Mouse (Mus musculus): ENCODE measurements at regions not wholly inside any gene's neighbourhood (a gene's known extent, or its start where the extent isn't known, plus 50 kb on each side); places are given as distances from the start of the nearest gene placed in this dataset.
A peak's percentile ranks its signal among the peaks of the same experiment; 100 is the strongest.

GRCm38 (mm10) chr2:137969156-137969555 is 287.2 kb upstream of the Btbd3 start:
- no peak for DNase-seq

- no peak for DNase-seq
Observed at GRCm38 (mm10) chr2:137966460-137967076, 289.8 kb upstream of the Btbd3 start.

- DNase-seq = no peak
Observed at GRCm38 (mm10) chr2:137954830-137955229, 301.5 kb upstream of the Btbd3 start.

DNA sequence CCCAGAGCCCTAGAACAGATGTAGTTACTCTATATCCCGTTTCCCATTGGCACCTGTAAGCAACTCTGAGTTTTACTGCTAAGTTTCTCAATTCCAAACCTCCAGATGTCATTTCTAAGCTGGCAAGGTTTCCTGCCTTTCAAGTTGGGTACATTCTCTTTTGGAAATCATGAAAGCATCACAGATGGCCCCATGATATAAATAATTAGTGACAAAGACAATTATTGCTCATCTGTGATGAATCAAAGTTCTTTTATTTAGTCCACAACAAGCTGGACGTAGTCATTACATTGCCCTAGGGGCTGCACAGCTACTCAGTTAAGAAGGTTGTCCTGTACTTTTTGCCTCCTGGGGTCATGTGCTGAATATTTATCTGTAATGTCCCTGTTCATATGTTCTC is 303.2 kb upstream of the Btbd3 start:
- no peak for DNase-seq

GRCm38 (mm10) chr2:137951942-137952341 is 304.4 kb upstream of the Btbd3 start:
- DNase-seq = no peak

- no peak for DNase-seq
Observed at GRCm38 (mm10) chr2:137950931-137951330, 305.4 kb upstream of the Btbd3 start.

DNA sequence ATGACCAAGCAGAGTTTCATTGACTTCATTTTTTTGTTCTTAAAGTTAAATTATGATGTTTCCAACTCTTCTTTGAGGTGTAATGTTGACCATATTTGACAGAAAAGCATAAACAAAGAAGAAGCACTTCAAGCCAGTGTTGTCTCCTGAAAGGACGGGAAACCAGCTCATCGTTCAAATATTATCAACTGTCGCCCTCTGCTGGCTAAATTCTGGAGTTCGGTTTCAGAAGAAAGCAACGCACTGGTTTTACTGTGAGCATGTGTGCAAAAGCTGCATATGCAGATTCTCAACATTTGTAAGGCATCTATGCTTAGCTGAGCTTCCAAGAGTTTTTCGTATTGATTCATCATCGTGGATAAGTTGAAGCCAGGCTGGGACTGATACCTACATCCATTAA is 313.6 kb upstream of the Btbd3 start:
- peak; percentile 58 to 78 for DNase-seq

- peak; percentile 34 to 56 for DNase-seq
Observed at GRCm38 (mm10) chr2:137939591-137939990, 316.8 kb upstream of the Btbd3 start.

DNA sequence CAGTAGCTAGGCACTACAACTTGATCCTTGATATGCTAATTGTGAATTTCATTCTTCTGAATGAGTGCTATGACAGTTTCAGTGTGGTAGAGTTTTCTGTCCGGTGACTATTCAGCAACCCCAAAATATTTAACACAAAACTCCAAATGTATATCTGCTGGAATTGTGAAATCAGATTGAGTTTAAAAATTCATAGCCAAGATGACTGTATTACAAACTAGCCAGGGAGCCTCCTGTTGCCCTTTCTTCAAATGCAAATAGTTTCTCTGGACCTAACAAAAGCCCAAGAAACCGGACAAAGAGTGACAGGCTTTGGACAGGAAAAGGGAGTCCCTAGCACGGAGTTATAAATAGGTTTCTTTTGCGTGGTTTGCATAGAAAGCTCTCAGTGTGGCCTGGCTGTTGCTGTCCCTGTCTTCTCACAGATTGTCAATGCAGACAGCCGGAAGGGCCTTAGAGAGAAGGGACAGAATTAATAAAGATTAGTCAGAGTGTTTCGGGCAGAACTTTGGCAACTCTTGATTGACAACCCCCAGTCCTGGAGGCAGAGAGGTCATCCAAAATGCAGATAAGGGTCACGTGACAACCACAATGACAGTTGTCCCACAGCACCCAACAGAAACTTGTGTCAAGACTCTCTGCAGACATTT is 317.4 kb upstream of the Btbd3 start:
- DNase-seq = no peak

- DNase-seq = peak in 1 of 2 experiments; percentile 7
Observed at GRCm38 (mm10) chr2:137936613-137937012, 319.8 kb upstream of the Btbd3 start.

DNA sequence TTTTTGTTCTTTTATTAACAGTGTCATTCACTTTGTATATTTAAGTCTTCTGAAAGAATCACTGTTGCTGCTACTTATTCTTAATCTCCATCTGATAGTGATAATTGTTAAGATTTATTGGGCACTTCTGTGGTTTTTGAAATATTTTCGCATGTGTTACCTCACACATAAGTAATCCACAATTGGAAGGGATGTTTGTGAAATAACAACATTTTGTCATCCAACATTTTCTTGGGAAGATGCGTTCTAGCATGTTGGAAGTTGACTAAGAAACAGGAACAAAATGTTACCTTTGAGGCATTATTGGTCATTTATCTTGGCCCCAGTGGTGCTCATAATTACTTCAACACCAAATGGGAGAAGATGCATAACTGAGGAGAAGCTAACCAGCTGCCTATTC is 323.4 kb upstream of the Btbd3 start:
- no peak for DNase-seq

GRCm38 (mm10) chr2:137932488-137932887 is 323.9 kb upstream of the Btbd3 start:
- DNase-seq = peak; percentile 38 to 72

DNA sequence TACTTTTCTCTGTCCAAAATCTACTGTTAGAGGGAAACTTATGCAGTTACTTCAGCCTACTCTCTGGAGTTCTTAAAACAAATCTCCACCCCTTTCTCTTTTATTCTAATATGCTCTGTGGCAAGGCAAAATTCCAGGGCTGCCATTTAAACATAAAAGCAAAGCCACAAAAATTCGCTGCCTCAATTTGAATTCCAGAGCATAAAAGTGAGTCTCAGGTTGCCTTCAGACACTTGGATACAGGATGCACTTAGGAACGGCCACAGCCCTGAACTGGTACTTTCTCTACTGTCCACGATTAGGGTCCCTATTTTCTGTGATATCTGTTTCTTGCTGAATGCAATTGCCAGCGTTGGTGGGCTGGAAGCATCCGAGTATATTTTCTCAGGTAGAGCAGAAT is 330.9 kb upstream of the Btbd3 start:
- DNase-seq = peak; percentile 11 to 50

DNA sequence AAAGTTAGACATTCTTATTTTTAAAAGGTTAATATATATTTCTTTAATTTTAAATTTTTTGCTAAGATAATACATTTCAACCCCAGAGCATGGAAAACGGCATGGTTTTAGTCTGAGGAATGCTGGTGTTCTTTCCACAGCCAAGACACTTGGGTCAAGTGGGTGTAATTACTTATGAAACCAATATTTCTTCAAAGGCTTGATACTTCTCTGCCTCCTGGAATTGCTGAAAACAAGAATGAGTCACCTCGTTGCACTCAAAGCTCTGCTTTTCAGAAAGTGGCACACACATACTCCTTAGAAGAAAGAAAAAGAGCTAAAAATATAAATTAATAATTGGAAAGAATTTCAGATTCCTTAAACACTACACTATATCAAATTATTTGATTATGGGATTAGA is 331.8 kb upstream of the Btbd3 start:
- DNase-seq = peak in 1 of 2 experiments; percentile 24

DNA sequence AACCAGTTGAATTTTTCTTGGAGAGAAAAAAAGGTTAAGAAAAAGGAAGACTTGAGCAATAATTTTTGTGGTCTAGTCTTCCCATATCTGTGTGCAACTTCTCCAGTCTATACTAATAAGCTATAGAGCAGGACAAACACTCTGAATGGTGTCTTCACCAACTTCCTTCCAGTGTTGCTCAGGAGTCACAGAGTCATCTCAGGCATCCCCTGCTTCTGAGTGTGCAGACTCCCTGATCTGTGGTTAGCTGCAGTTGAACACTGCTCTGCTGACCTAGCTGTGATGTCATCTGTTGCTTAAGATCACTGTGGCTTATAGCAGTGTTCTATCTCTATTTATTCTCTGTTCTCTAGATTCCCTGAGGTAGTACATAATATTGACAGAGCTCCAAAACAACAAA is 357.9 kb upstream of the Btbd3 start:
- no peak for DNase-seq

GRCm38 (mm10) chr2:137880211-137881031 is 375.9 kb upstream of the Btbd3 start:
- DNase-seq = no peak

DNA sequence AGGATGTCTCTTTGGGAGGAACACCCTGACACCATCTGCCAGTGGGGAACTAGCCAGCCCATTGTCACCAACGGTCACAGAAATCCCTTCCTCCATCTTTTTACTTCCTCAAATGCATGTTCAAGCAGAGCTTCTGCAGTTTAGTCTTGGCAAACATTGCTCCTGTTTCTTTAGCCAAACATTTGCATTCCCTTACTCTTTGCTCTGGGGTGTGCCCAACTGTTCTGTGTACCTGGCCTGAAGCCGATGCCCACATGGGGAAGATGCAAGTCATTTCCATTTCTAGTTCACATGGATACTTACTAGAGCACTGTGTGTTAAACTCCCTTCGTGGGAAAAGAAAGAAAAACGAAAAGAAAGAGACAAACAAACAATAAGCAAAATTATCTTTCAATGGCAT is 386.7 kb upstream of the Btbd3 start:
- peak; percentile 47 to 61 for DNase-seq

DNA sequence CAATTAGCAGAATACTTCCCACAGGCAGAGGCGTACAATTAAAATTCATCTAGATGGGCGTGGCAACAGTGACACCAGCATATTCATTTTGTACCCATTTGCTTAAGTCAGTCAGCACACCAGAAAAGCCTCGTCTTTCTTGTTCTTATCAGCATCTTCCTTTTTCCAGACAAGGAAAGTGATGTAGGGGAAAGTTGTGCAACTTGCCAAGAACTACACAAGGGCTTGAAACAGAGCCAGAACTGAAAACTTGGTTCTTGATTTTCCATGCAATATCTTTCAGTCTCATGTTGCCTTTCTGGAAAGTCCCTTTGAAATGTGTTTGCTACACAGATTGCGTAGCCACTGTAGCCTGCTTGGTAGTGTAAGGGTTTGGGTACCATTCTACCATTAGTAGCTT is 401.9 kb upstream of the Btbd3 start:
- peak; percentile 9 to 27 for DNase-seq

DNA sequence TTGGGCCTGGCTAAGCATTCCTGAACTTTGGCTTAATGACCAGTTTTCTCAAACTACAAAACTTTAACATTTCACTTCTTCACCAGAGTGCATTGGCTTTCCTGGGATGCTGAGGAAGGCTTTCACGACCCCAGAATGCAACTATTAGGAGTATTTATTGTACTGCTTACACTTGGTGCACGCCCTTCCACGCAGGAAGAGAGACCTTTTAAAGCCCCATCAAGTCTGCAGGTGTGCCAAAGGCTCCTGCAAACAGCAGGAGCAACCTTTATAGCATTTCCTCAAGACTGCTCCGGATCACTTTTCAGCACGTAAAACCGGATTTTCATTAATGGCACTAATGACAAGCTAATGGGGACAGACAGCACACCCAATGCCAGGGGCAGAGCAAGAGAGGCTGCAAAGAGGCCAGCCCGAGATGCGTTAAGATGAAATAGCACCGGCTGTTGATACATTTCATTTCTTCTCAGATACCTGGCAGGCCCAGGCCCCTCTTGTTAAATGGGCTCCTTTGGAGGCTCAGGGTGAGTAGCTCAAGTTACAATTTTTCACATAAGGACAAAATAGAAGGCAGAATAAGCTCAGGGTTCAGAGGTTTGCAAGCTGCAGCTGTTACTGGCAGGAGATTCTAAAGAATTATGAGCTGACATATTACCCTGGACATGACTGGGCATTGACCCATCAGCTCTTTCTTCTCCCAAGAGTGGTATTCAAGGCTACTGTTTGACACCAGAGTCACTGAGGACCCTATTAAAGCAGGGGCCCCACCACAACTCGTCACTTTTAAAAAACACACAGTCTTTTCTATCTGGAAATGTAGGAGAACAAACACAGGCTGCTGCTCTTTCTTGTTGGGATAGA is 402.7 kb upstream of the Btbd3 start:
- no peak for DNase-seq

GRCm38 (mm10) chr2:137847901-137848300 is 408.5 kb upstream of the Btbd3 start:
- no peak for DNase-seq

GRCm38 (mm10) chr2:137827814-137828374 is 428.5 kb upstream of the Btbd3 start:
- DNase-seq = no peak

GRCm38 (mm10) chr2:137821344-137821916 is 434.9 kb upstream of the Btbd3 start:
- no peak for DNase-seq

All from lung, adult 18-20 months (tissue).